Mouse (Mus musculus) heart, embryonic 11.5 days (tissue): ENCODE results near the gene Sema6d. TPM values are rescaled to one million over a fixed set of nuclear protein-coding genes. Genes with fewer than 3 reads are reported as not detected.

Experiments
- ATAC-seq: fragments of 200-750 bp; cut with Nextera tagmentation; replicated peaks from 2 replicates; pipeline ENCODE4 v1.8.0; 2017; ENCODE audit warnings: moderate library complexity; ENCODE audit not compliant: insufficient number of reproducible peaks, low FRiP score, low TSS enrichment
- H3K27ac ChIP-seq: fragments of 300-500 bp; sonication (generic); 2 replicates; pipeline ENCODE4 v1.5.1; 2014; ENCODE audit warnings: mild to moderate bottlenecking, low read depth, low read length
- H3K27me3 ChIP-seq: fragments of 300-500 bp; sonication (generic); 2 replicates; pipeline ENCODE4 v1.6.1; 2014; ENCODE audit warnings: mild to moderate bottlenecking, low read length, mixed read lengths; ENCODE audit not compliant: control insufficient read depth, insufficient read depth
- H3K36me3 ChIP-seq: fragments of 300-500 bp; sonication (generic); 2 replicates; pipeline ENCODE4 v1.6.1; 2014; ENCODE audit warnings: mild to moderate bottlenecking, low read length, moderate library complexity, mixed read lengths; ENCODE audit not compliant: control insufficient read depth, insufficient read depth
- H3K4me1 ChIP-seq: fragments of 300-500 bp; sonication (generic); 2 replicates; pipeline ENCODE4 v1.6.1; 2014; ENCODE audit warnings: low read length; ENCODE audit not compliant: control insufficient read depth, insufficient read depth
- H3K4me2 ChIP-seq: fragments of 300-500 bp; sonication (generic); 2 replicates; pipeline ENCODE4 v1.6.1; 2014; ENCODE audit warnings: mild to moderate bottlenecking, moderate library complexity
- H3K4me3 ChIP-seq: fragments of 300-500 bp; sonication (generic); 2 replicates; pipeline ENCODE4 v1.5.1; 2014; ENCODE audit warnings: low read depth, low read length
- H3K9ac ChIP-seq: fragments of 300-500 bp; sonication (generic); 2 replicates; pipeline ENCODE4 v1.6.1; 2014; ENCODE audit warnings: mild to moderate bottlenecking, low read depth, low read length, moderate library complexity
- H3K9me3 ChIP-seq: fragments of 300-500 bp; sonication (generic); replicated peaks from 2 replicates; pipeline ENCODE4 v1.6.1; 2016; ENCODE audit warnings: low read length; ENCODE audit not compliant: control insufficient read depth
- WGBS: fragments of 180-500 bp; shearing (Covaris S2); extraction: QIAGEN DNeasy Blood & Tissue Kit; methylation state at CpG from one replicate; pipeline ENCODE4 v1.1.7; 2014; ENCODE audit not compliant: insufficient replicate concordance; 5-methylcytosine and 5-hydroxymethylcytosine counted together
- polyA plus RNA-seq: library from polyadenylated mRNA; unstranded; fragments of >200 nt; fragmentation: Nextera tagmentation; extraction: Ambion mirVana; gene quantifications from 2 replicates; pipeline ENCODE4 v1.2.1, GENCODE M21; 2014

The Sema6d gene
- polyA plus RNA-seq, 1 experiment from 2014 or later = 24.9 TPM

DNA sequence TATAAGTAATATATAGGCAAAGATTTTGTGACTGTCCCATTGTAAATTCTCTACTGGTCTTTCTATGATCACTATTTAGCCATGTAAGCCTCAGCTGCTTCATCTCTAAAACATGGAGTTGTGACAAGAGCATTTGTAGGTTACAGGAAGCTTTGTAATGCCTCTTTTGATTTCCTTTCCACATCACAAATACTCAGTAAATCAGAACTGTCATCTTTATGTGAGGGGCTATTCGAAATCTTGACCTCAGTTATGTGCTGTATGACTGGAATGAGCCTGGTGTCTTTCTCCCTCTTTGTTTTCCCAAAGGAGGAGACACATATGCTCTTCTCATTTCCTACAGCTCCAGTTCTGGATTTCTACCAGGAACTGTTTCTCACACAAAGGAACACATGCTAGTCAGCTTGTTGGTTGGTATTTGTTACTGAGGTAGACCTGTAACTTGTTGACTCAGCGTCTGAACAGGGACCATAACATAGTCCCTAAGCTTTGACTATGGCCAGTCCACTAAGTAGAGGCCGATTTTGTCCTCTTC lies 51.8 kb downstream of the Sema6d start:
- H3K27ac ChIP-seq = no peak overlapping the region
- 0 out of 2 replicates have a peak, but pooled peaks cover 2% of the 10 kb centered on the region for H3K4me1 ChIP-seq
- no peak overlapping the region for H3K4me2 ChIP-seq
- no peak for ATAC-seq
- H3K4me3 ChIP-seq = no peak overlapping the region
- no peaks in the 10 kb centered on the region for H3K36me3 ChIP-seq
- no peaks in the 10 kb centered on the region for H3K27me3 ChIP-seq
- H3K9ac ChIP-seq = no peak overlapping the region
- WGBS = 79% methylated on average over 3 of the region's 3 CpGs
- no peaks in the 10 kb centered on the region for H3K9me3 ChIP-seq

DNA sequence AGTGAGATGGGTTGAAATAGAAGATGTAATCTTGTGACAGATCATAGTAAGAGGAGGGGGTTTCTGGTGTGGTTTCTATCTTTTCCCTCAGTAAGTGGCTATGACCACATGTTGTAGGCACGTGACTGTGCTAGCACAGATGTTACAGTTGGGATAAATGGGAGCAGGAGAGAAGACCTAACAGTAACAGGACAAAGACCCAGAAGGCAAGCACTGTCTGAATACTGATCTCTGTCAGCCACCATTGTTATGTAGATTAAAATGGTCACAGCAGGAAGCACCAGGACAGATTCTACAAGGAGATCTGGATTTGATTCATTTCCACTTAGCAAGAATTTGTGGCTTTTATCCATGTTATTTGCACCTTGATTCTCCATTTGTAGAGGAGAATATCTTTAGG lies 55.8 kb downstream of the Sema6d start:
- Histone ChIP-seq H3K9me3 (no peaks in the 10 kb centered on the region), H3K27ac (no peak overlapping the region), H3K4me2 (no peak overlapping the region), H3K9ac (no peak overlapping the region), H3K36me3 (no peaks in the 10 kb centered on the region), H3K4me1 (no peaks in the 10 kb centered on the region), H3K27me3 (no peaks in the 10 kb centered on the region), H3K4me3 (no peak overlapping the region)
- no peak for ATAC-seq
- 41% methylated on average over 1 of the region's 1 CpGs for WGBS

DNA sequence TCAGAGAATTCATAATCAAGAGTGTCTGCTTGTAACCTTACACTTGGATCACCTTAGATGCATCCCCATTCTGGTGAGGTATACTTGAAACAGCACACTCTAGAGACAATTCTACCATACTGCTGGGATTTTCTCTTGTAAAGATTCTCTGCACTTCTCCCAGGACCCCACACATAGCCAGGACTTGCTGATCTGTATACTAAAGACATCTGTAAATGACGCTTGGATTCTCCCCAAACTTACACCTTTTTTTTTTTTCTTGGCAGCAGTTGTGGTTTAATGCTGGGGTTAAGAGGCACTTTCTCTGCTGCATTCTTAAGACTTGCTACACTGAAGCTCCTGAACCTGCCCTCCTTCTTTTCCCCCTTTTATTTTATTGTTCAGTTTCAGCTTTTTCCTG lies 68.4 kb downstream of the Sema6d start:
- Histone ChIP-seq H3K9me3 (no peaks in the 10 kb centered on the region), H3K36me3 (no peaks in the 10 kb centered on the region), H3K9ac (no peak overlapping the region), H3K27ac (no peak overlapping the region), H3K4me1 (no peaks in the 10 kb centered on the region), H3K4me3 (no peak overlapping the region), H3K27me3 (no peaks in the 10 kb centered on the region), H3K4me2 (no peak overlapping the region)
- ATAC-seq = no peak
- 60% methylated on average over 1 of the region's 1 CpGs for WGBS

DNA sequence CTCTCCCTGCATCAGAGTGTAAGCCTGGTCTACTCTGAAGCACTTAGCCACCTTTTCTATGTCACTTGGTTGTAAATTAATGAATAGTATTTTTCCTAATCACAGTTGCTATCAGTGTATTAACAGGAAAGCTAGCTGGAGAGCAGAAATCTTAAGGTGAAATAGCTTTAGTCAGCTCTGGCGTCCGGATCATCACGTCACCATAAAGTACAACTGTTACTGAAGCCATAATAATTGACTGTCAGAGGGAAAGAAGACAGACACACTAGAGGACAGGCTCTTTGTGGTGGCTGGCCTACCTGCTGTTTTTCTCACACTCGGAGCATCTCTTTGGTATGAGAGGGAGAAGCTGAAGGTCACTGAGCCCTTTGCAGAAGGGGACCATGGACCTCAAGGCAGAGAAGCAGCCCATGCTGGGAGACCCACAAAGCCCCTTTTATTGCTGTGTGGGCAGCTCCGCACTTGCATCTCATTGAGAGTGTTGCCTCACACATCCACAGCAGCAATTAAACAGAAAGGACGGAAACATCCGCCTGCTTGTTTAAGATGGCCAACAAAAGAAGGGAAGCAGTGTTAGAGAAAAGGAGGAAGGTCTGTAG lies 72.3 kb downstream of the Sema6d start:
- ATAC-seq = no peak
- WGBS = 69% methylated on average over 7 of the region's 7 CpGs
- Histone ChIP-seq H3K27me3 (no peaks in the 10 kb centered on the region), H3K9ac (no peak overlapping the region), H3K4me2 (no peak overlapping the region), H3K4me3 (no peak overlapping the region), H3K27ac (no peak overlapping the region), H3K4me1 (no peaks in the 10 kb centered on the region), H3K36me3 (no peaks in the 10 kb centered on the region), H3K9me3 (no peaks in the 10 kb centered on the region)

DNA sequence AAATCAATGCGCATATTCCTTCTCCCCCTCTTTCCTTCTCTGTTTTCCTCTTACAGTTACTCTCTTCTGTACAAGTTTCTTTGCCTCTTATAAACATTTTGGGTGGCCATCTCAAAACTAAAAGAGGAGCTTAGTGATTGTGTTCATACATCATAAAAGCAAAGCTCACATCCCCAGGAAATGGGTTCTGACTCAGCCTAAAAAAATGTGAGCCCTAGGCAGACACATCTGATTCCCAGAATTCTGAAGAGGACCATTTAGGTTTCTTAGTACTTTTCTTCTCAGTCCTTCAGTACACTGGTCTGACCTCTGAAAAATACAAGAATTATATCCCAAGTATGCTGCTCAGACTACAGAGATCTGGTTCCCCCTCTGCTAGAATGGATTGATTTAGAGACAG lies 78.6 kb downstream of the Sema6d start:
- no peak overlapping the region for H3K9ac ChIP-seq
- 96% methylated on average over 1 of the region's 1 CpGs for WGBS
- no peak for ATAC-seq
- H3K4me3 ChIP-seq = no peak overlapping the region
- no peaks in the 10 kb centered on the region for H3K27me3 ChIP-seq
- H3K4me2 ChIP-seq = no peak overlapping the region
- no peaks in the 10 kb centered on the region for H3K9me3 ChIP-seq
- H3K27ac ChIP-seq = no peak overlapping the region
- no peaks in the 10 kb centered on the region for H3K36me3 ChIP-seq
- H3K4me1 ChIP-seq = no peaks in the 10 kb centered on the region

DNA sequence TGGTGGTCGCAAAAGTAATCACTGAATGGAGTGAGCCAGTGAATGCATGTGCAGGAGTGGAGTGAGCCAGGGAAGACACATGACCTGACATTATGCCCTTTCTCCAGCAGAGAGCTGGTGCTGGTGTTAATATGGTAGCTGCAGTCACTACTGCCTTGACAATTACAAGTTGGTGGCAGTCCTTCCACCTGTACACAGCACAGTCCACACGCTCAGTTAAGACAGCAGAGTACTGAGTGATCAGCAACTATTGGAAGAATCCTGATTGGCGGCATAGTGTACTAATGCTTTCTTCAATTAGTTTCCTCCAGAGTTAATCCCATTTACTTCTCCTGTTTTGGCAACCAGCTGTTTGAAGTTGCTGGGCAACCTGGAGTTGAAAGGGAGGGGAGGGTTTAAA lies 81.9 kb downstream of the Sema6d start:
- H3K4me1 ChIP-seq = no peaks in the 10 kb centered on the region
- no peak overlapping the region for H3K4me3 ChIP-seq
- ATAC-seq = no peak
- H3K9ac ChIP-seq = no peak overlapping the region
- no peak overlapping the region for H3K27ac ChIP-seq
- H3K27me3 ChIP-seq = no peaks in the 10 kb centered on the region
- WGBS = 81% methylated on average over 3 of the region's 3 CpGs
- H3K36me3 ChIP-seq = no peaks in the 10 kb centered on the region
- H3K9me3 ChIP-seq = no peaks in the 10 kb centered on the region
- H3K4me2 ChIP-seq = no peak overlapping the region

DNA sequence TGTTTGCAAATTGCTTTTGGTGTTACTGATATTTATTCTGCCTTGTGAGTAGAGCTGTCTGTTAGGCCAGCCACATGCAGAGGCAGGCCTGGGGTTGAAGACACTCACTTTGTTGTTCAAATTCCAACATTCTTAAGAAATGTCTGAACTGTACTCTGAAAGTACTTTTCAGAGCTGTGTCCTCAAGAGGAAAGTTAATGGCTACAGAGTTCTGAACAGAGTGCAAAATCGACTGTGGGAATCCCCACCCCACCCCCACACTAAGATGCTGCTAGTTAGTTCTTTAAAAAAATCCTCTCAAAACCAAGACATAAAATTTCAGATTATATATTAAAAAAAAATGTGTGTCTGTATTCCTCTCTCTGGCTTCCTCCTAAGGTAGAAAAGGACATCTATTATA lies 86.5 kb downstream of the Sema6d start:
- no peak for ATAC-seq
- WGBS = 43% methylated on average over 1 of the region's 1 CpGs

DNA sequence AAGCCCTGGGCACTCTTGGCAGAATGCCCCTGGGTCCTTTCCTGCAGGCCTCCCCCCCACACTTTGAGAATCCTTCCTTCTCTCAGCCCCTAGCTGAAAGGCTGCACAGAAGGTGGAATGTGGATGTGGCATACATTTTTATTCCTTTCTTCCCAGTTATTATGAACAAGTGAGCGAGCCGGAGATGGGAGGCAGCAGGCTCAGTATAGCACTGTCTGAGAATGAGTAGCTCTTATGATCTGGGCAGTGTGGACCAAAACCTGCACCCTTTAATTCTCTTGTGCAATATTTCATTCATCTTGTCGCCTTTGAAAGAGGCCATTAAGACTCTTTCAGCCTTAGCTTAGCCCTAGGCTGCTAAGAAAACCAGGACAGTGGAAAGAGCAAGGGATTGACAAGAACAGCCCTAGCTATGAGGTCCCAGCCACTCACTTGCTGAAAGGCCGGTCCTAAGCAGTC lies 87.0 kb downstream of the Sema6d start:
- ATAC-seq = no peak
- Histone ChIP-seq H3K27ac (no peak overlapping the region), H3K9me3 (no peaks in the 10 kb centered on the region), H3K4me3 (no peak overlapping the region), H3K27me3 (no peaks in the 10 kb centered on the region), H3K36me3 (no peaks in the 10 kb centered on the region), H3K4me1 (no peaks in the 10 kb centered on the region), H3K9ac (no peak overlapping the region), H3K4me2 (no peak overlapping the region)
- 78% methylated on average over 4 of the region's 4 CpGs for WGBS

More for the DNA sequence above, 86.5 kb downstream of the Sema6d start:
- Histone ChIP-seq H3K36me3 (no peaks in the 10 kb centered on the region), H3K9ac (no peak overlapping the region), H3K4me1 (no peaks in the 10 kb centered on the region), H3K27ac (no peak overlapping the region), H3K4me3 (no peak overlapping the region), H3K4me2 (no peak overlapping the region), H3K9me3 (no peaks in the 10 kb centered on the region), H3K27me3 (no peaks in the 10 kb centered on the region)

DNA sequence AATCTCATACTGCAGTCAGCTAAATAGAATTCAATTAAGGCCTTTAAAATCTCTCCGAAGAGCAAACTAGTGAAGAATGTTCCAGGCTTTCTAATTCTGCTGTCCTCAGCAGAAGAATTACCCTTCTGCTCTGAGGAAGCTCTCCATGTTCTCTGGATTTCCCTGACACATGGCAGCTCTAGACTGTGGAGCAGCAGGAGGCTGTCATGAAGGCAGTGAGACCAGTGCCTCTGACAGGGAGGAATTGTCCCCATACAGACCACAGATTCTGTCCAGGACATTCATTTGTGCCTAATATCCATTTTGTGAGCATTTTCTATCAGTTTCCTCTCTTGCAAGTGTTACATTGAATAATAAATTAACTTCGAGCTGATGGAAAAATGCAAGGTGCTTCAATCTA lies 99.5 kb downstream of the Sema6d start:
- no peak for ATAC-seq
- Histone ChIP-seq H3K4me1 (no peaks in the 10 kb centered on the region), H3K4me2 (no peak overlapping the region), H3K36me3 (no peaks in the 10 kb centered on the region), H3K9me3 (no peaks in the 10 kb centered on the region), H3K27ac (no peak overlapping the region), H3K4me3 (no peak overlapping the region), H3K9ac (no peak overlapping the region), H3K27me3 (no peaks in the 10 kb centered on the region)
- WGBS = 81% methylated on average over 2 of the region's 2 CpGs
